Mouse (Mus musculus) right cerebral cortex, postnatal 10 days (tissue): ENCODE measurements around the gene Sh2d3c.
A peak's percentile ranks its signal among the peaks of the same experiment; 100 is the strongest.

Source experiments
- DNase-seq, 2 experiments: peaks; one replicate each; pipeline ENCODE4 v3.0.0; 2021; ENCODE audit warnings: low spot score in 2 of 2

The Sh2d3c gene

GRCm38 (mm10) chr2:32720681-32721229 lies at the start of gene Sh2d3c:
Gene Sh2d3c, plus strand, starts transcription at chr2:32721055.
- DNase-seq, result peak in 1 of 2 experiments; percentile 58

GRCm38 (mm10) chr2:32671147-32671546 lies 49.7 kb upstream of the Sh2d3c start:
- no peak for DNase-seq

GRCm38 (mm10) chr2:32671907-32672595 lies 48.8 kb upstream of the Sh2d3c start:
- no peak for DNase-seq

GRCm38 (mm10) chr2:32673176-32673917 lies 47.5 kb upstream of the Sh2d3c start:
- no peak for DNase-seq

GRCm38 (mm10) chr2:32676821-32677220 lies 44.0 kb upstream of the Sh2d3c start:
- DNase-seq, result no peak

- DNase-seq, result no peak
Measured at GRCm38 (mm10) chr2:32677683-32678082, 43.2 kb upstream of the Sh2d3c start.

- DNase-seq, result no peak
Measured at GRCm38 (mm10) chr2:32680051-32680451, 40.8 kb upstream of the Sh2d3c start.

- no peak for DNase-seq
Measured at GRCm38 (mm10) chr2:32680961-32681650, 39.7 kb upstream of the Sh2d3c start.

GRCm38 (mm10) chr2:32681754-32682153 lies 39.1 kb upstream of the Sh2d3c start:
- DNase-seq, result no peak

GRCm38 (mm10) chr2:32682721-32683417 lies 38.0 kb upstream of the Sh2d3c start:
- DNase-seq, result no peak

- DNase-seq, result no peak
Measured at GRCm38 (mm10) chr2:32683701-32684100, 37.2 kb upstream of the Sh2d3c start.

- no peak for DNase-seq
Measured at GRCm38 (mm10) chr2:32684681-32685428, 36.0 kb upstream of the Sh2d3c start.

GRCm38 (mm10) chr2:32685807-32686206 lies 35.0 kb upstream of the Sh2d3c start:
- DNase-seq, result no peak

- DNase-seq, result no peak
Measured at GRCm38 (mm10) chr2:32686640-32687039, 34.2 kb upstream of the Sh2d3c start.

GRCm38 (mm10) chr2:32687562-32687961 lies 33.3 kb upstream of the Sh2d3c start:
- DNase-seq, result no peak

GRCm38 (mm10) chr2:32689420-32689819 lies 31.4 kb upstream of the Sh2d3c start:
- DNase-seq, result peak; percentile 90 to 93

GRCm38 (mm10) chr2:32691041-32691440 lies 29.8 kb upstream of the Sh2d3c start:
- no peak for DNase-seq

GRCm38 (mm10) chr2:32692496-32692895 lies 28.4 kb upstream of the Sh2d3c start:
- no peak for DNase-seq

- DNase-seq, result no peak
Measured at GRCm38 (mm10) chr2:32693282-32693681, 27.6 kb upstream of the Sh2d3c start.

- DNase-seq, result peak; percentile 98
Measured at GRCm38 (mm10) chr2:32693823-32694411, 26.9 kb upstream of the Sh2d3c start.

GRCm38 (mm10) chr2:32694691-32695090 lies 26.2 kb upstream of the Sh2d3c start:
- no peak for DNase-seq
